Mouse (Mus musculus) lung, postnatal 0 days (tissue): ENCODE measurements around the gene Slc25a19. TPM values are rescaled to one million over a fixed set of nuclear protein-coding genes. Genes with fewer than 3 reads are reported as not detected.

Source experiments
- ATAC-seq: fragments of 200-750 bp; cut with Nextera tagmentation; 2 replicates; pipeline ENCODE4 v1.8.0; 2017; ENCODE audit warnings: moderate library complexity
- DNase-seq: peaks from one replicate; pipeline ENCODE4 v3.0.0-alpha.2; 2016; ENCODE audit warnings: low spot score
- H3K27ac ChIP-seq: fragments of 300-500 bp; sonication (generic); 2 replicates; pipeline ENCODE4 v1.5.1; 2014; ENCODE audit warnings: antibody characterized with exemption, mild to moderate bottlenecking, low read length, mixed read lengths
- H3K27me3 ChIP-seq: fragments of 300-500 bp; sonication (generic); replicated peaks from 2 replicates; pipeline ENCODE4 v1.6.1; 2014; ENCODE audit warnings: low read length, mixed read lengths; ENCODE audit not compliant: insufficient read depth
- H3K36me3 ChIP-seq: fragments of 300-500 bp; sonication (generic); 2 replicates; pipeline ENCODE4 v1.6.1; 2014; ENCODE audit warnings: low read length, mixed read lengths; ENCODE audit not compliant: insufficient read depth
- H3K4me1 ChIP-seq: fragments of 300-500 bp; sonication (generic); 2 replicates; pipeline ENCODE4 v1.6.1; 2014; ENCODE audit warnings: antibody characterized with exemption, low read depth, low read length, mixed read lengths; ENCODE audit not compliant: insufficient read depth
- H3K4me2 ChIP-seq: fragments of 300-500 bp; sonication (generic); replicated peaks from 2 replicates; pipeline ENCODE4 v1.6.1; 2014; ENCODE audit warnings: low read depth, mild to moderate bottlenecking, low read length, moderate library complexity, mixed read lengths
- H3K4me3 ChIP-seq: fragments of 300-500 bp; sonication (generic); 2 replicates; pipeline ENCODE4 v1.5.1; 2014; ENCODE audit warnings: low read depth, low read length
- H3K9ac ChIP-seq: fragments of 300-500 bp; sonication (generic); replicated peaks from 2 replicates; pipeline ENCODE4 v1.6.1; 2014; ENCODE audit warnings: low read depth, mild to moderate bottlenecking
- H3K9me3 ChIP-seq: fragments of 300-500 bp; sonication (generic); 2 replicates; pipeline ENCODE4 v1.6.1; 2016; ENCODE audit warnings: low read length, mixed read lengths
- CTCF ChIP-seq: IDR thresholded peaks from 2 replicates; pipeline ENCODE4 v1.5.1; 2016; ENCODE audit warnings: antibody characterized with exemption, mild to moderate bottlenecking
- EP300 ChIP-seq: IDR thresholded peaks from 2 replicates; pipeline ENCODE4 v1.6.1; 2016; ENCODE audit warnings: antibody characterized with exemption, mild to moderate bottlenecking, control low read depth
- WGBS: fragments of 180-500 bp; shearing (Covaris S2); extraction: QIAGEN DNeasy Blood & Tissue Kit; methylation state at CpG from one replicate; pipeline ENCODE4 v1.1.7; 2014; 5-methylcytosine and 5-hydroxymethylcytosine counted together
- polyA plus RNA-seq: library from polyadenylated mRNA; unstranded; fragments of >200 nt; fragmentation: Nextera tagmentation; extraction: Ambion mirVana; gene quantifications from 2 replicates; pipeline ENCODE4 v1.2.1, GENCODE M21; 2015

Gene Slc25a19
- polyA plus RNA-seq, 1 experiment from 2014 or later: 18.9 TPM

GRCm38 (mm10) chr11:115626824-115627616 lies 1.1 kb downstream of the Slc25a19 start:
- no peak for ATAC-seq
- Histone ChIP-seq H3K4me3 (peak overlapping the region; percentile 56), H3K4me1 (no peaks in the 10 kb centered on the region), H3K9me3 (no peaks in the 10 kb centered on the region), H3K27ac (no peak overlapping the region), H3K27me3 (no peaks in the 10 kb centered on the region), H3K4me2 (peak overlapping the region; percentile 89), H3K9ac (0 out of 2 replicates have a peak overlapping the region, but pooled peaks have one; percentile 46), H3K36me3 (peaks cover 2% of the 10 kb centered on the region; the same call in 1 of the 2 replicates)
- DNase-seq: no peak
- TF ChIP-seq CTCF (no peak), EP300 (no peak)
- 47% methylated on average over 11 of the region's 11 CpGs for WGBS

GRCm38 (mm10) chr11:115625877-115626276 lies 2.2 kb downstream of the Slc25a19 start:
- H3K36me3 ChIP-seq: peaks cover 3% of the 10 kb centered on the region; the same call in 1 of the 2 replicates
- H3K4me2 ChIP-seq: no peak overlapping the region
- WGBS: 80% methylated on average over 9 of the region's 9 CpGs
- ATAC-seq: no peak
- no peak overlapping the region for H3K4me3 ChIP-seq
- H3K27me3 ChIP-seq: no peaks in the 10 kb centered on the region
- no peak for TF ChIP-seq EP300
- no peak for TF ChIP-seq CTCF
- no peaks in the 10 kb centered on the region for H3K4me1 ChIP-seq
- H3K9me3 ChIP-seq: no peaks in the 10 kb centered on the region
- DNase-seq: no peak
- H3K9ac ChIP-seq: no peak overlapping the region
- H3K27ac ChIP-seq: no peak overlapping the region

DNA sequence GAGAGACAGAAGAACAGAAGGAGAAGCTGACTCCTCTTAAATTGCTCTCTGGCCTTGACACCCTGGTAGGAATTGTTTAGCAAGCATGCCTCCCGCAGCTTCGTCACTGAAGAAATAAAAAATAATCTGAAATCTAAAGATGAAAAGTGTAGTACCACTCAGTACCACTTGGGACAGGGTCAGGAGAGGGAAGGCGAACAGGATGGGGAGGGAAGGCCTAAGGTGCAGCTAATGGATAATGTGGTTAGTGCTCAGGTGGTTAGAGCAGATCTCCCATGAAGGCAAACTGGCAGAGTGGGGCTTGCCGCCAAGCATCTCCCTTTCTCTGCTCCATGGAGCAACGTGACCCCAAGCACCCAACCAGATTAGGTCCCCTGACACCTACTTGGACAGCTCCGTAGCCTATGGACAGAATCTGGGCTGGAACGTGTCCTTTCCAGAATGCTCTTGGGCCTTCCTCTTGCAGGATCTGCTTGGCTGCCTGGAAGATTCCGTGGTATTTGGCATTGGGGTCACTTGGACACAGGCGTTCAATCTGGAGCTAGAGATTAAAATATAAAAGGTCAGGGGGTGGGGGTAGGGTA lies 4.5 kb downstream of the Slc25a19 start:
- no peaks in the 10 kb centered on the region for H3K4me1 ChIP-seq
- H3K27ac ChIP-seq: no peak overlapping the region
- 71% methylated on average over 9 of the region's 9 CpGs for WGBS
- H3K4me3 ChIP-seq: no peak overlapping the region
- ATAC-seq (no peak), DNase-seq (peak; percentile 44)
- H3K9ac ChIP-seq: no peak overlapping the region
- H3K4me2 ChIP-seq: no peak overlapping the region
- no peaks in the 10 kb centered on the region for H3K9me3 ChIP-seq
- no peaks in the 10 kb centered on the region for H3K27me3 ChIP-seq
- H3K36me3 ChIP-seq: peaks cover 13% of the 10 kb centered on the region; the same call in 1 of the 2 replicates
- no peak for TF ChIP-seq EP300
- peak; percentile 66 for TF ChIP-seq CTCF

- Histone ChIP-seq H3K9me3 (no peaks in the 10 kb centered on the region), H3K4me3 (no peak overlapping the region), H3K36me3 (peaks cover 13% of the 10 kb centered on the region; the same call in 1 of the 2 replicates), H3K4me2 (no peak overlapping the region), H3K27ac (no peak overlapping the region), H3K4me1 (no peaks in the 10 kb centered on the region), H3K27me3 (no peaks in the 10 kb centered on the region), H3K9ac (no peak overlapping the region)
- DNase-seq (no peak), ATAC-seq (no peak)
- TF ChIP-seq EP300 (no peak), CTCF (no peak)
- WGBS: 93% methylated on average over 7 of the region's 7 CpGs
Measured at GRCm38 (mm10) chr11:115619949-115620348, 8.1 kb downstream of the Slc25a19 start.

GRCm38 (mm10) chr11:115618732-115619516 lies 9.2 kb downstream of the Slc25a19 start:
- WGBS: 87% methylated on average over 16 of the region's 16 CpGs
- no peaks in the 10 kb centered on the region for H3K27me3 ChIP-seq
- no peak overlapping the region for H3K4me3 ChIP-seq
- H3K36me3 ChIP-seq: peaks cover 13% of the 10 kb centered on the region; the same call in 1 of the 2 replicates
- DNase-seq (no peak), ATAC-seq (no peak)
- H3K27ac ChIP-seq: no peak overlapping the region
- H3K4me2 ChIP-seq: no peak overlapping the region
- no peaks in the 10 kb centered on the region for H3K9me3 ChIP-seq
- no peak overlapping the region for H3K9ac ChIP-seq
- no peak for TF ChIP-seq CTCF
- TF ChIP-seq EP300: no peak
- no peaks in the 10 kb centered on the region for H3K4me1 ChIP-seq

- DNase-seq (no peak), ATAC-seq (no peak)
- Histone ChIP-seq H3K27ac (no peak overlapping the region), H3K4me3 (no peak overlapping the region), H3K4me1 (peaks cover 5% of the 10 kb centered on the region), H3K9ac (no peak overlapping the region), H3K9me3 (no peaks in the 10 kb centered on the region), H3K4me2 (no peak overlapping the region), H3K36me3 (peaks cover 13% of the 10 kb centered on the region; the same call in 1 of the 2 replicates), H3K27me3 (no peaks in the 10 kb centered on the region)
- 74% methylated on average over 2 of the region's 2 CpGs for WGBS
- TF ChIP-seq CTCF: no peak
- no peak for TF ChIP-seq EP300
Measured at GRCm38 (mm10) chr11:115618001-115618400, 10.1 kb downstream of the Slc25a19 start.
